In genomic region chr1:64617715-64617984, GRCm38 (mm10) we compare ENCODE assay signal across 8 mouse cellular contexts. TPM values are rescaled to one million over a fixed set of nuclear protein-coding genes. Genes with fewer than 3 reads are reported as not detected.
DNase-seq lines count a peak whose midpoint lies in the region; ATAC-seq lines count a peak whose summit lies in the region.

No protein-coding gene starts in this region.

- intact Hi-C loops in left cerebral cortex, postnatal 10 days (cut with DNase I), result loop anchor here (5.0 to 10.0 kb wide), 4 partner anchors 90 to 953 kb away; no protein-coding TSS in a partner anchor

- peak; percentile 92 for DNase-seq in gastrocnemius, postnatal 10 days
- peak; percentile 82 to 89 for DNase-seq in left cerebral cortex, postnatal 10 days (ENCODE audit: extremely low spot score in 1 of 2, low spot score in 2 of 2)
- DNase-seq in right cerebral cortex, postnatal 36 days (ENCODE audit: low spot score in 2 of 2), result peak; percentile 77 to 79
- DNase-seq in yolk sac, embryonic 10.5 days (ENCODE audit: low spot score), result peak; percentile 86

- peak; percentile 14 for ATAC-seq in activated CD4-positive, CD25-positive, alpha-beta regulatory T cell, adult 4 months
- peak; percentile 50 for ATAC-seq in common myeloid progenitor, adult 5-6 weeks (replicated peaks; ENCODE audit: low read depth, poor library complexity, severe bottlenecking)
- ATAC-seq in inflammation-experienced regulatory T-cells, adult 6 months, result peak; percentile 31
- ATAC-seq in megakaryocyte-erythroid progenitor cell, adult 5-6 weeks (replicated peaks; ENCODE audit: low FRiP score, low TSS enrichment, poor library complexity, severe bottlenecking), result peak; percentile 53; the same call in 1 of the 2 replicates

RNA-seq across cellular contexts. Expression of gene Mettl21a, which starts 0.6 kb away (rescaled TPM):
- 10 to 100 TPM; 28.2 to 34.9 TPM for polyA plus RNA-seq in activated CD4-positive, CD25-positive, alpha-beta regulatory T cell, adult 4 months (2017; shearing (Covaris generic))
- 10.1 and 11.0 TPM in 2 replicates for total RNA-seq in common myeloid progenitor, adult 5-6 weeks (2017)
- 10 to 100 TPM in 1 of 2 experiments, 1 to 10 TPM in 1; 8.0 to 15.1 TPM for total RNA-seq in gastrocnemius, postnatal 10 days (2021)
- 10 to 100 TPM; 25.7 to 33.4 (median 29.1) TPM for polyA plus RNA-seq in inflammation-experienced regulatory T-cells, adult 6 months (2017; shearing (Covaris generic))
- total RNA-seq in left cerebral cortex, postnatal 10 days (2021), result 10 to 100 TPM in 1 of 2 experiments, 1 to 10 TPM in 1; 7.4 to 12.0 TPM
- total RNA-seq in megakaryocyte-erythroid progenitor cell, adult 5-6 weeks (2014; fragmentation: Nextera tagmentation), result 6.5 and 12.9 TPM in 2 replicates
- total RNA-seq in megakaryocyte-erythroid progenitor cell, adult 5-6 weeks (2017), result 3.7 and 8.3 TPM in 2 replicates

Comparison
In these comparisons a context has a peak if more than half of its experiments do, and no peak if none do; other contexts are left out.
1. Peak in every context shown above with its lines: DNase-seq and ATAC-seq.